Mouse (Mus musculus) kidney, adult 18-20 months (tissue): ENCODE results near the gene Il1rn.

ENCODE experiments used
- DNase-seq: peaks from one replicate; pipeline ENCODE4 v3.0.0; 2021

Il1rn gene

DNA sequence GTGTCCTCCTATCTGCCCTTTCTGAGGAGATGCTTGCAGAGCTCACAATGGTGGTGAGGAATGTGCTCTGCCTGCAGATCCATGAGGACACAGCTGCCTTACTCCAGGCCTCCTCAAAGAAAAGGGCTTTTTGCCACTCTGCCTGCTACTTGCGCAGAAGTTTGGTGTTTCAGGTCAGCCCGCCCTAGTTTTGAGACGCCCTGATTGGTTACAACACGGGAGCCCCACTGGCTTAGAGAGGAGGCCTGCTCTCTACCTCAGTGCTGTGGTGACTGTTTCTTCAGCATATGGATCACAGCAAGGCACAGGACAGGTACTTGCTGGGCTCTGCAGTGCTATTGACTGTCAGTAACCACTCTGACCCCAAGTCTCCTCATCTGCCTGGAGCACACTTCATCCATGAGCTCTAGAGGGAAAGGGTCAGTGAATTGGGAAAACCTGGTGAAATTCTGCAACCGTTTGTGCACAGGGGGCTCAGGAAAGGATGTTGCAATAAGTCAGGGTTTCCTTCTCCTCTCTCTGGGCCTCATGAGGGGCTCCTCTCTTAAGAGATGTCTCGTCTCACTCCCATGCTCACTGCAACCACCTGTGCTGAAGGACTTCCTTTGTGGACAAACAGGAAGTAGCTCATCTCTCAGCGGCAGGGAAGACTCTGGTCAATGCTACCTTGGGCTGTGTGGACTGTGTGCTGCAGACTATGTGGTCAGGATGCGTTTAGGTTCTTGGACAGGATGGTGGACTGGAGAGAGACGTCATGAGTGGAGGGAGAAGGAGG is 46.0 kb downstream of the Il1rn start:
- no peak for DNase-seq

GRCm38 (mm10) chr2:24383636-24384035 is 47.0 kb downstream of the Il1rn start:
- DNase-seq: no peak

DNA sequence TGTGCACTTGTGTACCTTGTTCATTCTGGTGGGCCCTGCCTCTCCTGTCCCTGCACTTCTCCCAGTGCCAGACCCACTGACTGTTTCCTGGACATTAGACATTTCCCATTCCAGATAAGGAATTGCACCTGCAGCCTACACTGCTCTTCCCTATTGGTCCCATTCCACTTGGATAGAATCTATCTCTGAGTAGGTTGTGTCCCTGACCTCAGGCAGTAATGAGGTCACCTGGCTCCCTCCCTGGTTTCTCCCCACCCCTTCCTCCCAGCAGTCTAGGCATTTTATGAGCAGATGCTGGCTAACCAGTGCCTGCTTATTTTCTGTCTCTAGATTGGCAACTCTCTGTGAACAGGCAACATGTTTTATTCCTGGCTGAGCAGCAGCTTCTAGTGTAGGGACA is 47.7 kb downstream of the Il1rn start:
- DNase-seq: no peak

GRCm38 (mm10) chr2:24385111-24385961 is 48.7 kb downstream of the Il1rn start:
- DNase-seq: no peak

- DNase-seq: no peak
Observed at GRCm38 (mm10) chr2:24386158-24386963, 49.7 kb downstream of the Il1rn start.

DNA sequence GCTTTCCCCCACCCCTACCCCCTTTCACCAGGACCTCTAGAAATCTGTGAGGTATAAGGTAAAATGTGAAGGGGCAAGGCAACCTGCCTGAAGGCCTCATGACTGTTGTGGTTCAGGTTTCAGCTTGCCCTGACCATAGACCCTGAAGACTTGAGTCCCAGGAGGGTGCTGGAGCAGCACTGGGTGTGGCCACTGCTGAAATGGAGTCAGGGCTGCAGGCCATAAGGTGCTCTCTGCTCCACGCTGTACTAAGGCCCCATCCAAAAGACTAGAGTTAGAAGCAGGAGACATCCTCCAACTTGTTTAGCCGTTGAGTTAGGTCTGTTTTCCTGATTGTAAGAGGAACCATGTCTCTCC is 50.3 kb downstream of the Il1rn start:
- no peak for DNase-seq

- DNase-seq: no peak
Observed at GRCm38 (mm10) chr2:24387361-24388283, 51.0 kb downstream of the Il1rn start.

- no peak for DNase-seq
Observed at GRCm38 (mm10) chr2:24393251-24393650, 56.6 kb downstream of the Il1rn start.

DNA sequence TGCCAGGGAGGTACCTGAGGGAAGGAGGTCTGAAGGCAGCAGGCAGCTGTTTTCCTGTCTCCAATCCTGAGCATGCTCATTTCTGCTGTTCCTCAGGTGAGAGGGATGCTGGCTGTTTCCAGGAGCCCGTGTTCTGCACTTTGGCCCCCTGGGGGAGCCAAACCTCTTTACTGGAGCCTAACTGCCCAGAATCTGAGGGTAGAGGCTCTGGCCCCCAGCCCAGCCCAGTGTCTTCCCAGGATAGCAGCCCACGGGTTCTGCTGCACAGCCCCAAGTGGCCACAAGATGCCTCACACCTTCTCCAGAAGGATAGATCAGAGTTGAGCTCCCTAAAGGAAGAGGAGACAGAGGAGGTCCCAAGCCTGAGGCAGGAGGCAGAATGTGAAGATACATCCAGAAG is 60.5 kb downstream of the Il1rn start:
- DNase-seq: no peak

GRCm38 (mm10) chr2:24400711-24401110 is 64.1 kb downstream of the Il1rn start:
- no peak for DNase-seq
